Mouse (Mus musculus) urinary bladder, postnatal 4 days (tissue): Measurements from ENCODE around the gene Gm5622.
"Not testable (repeated sequence)": the region's sequence is repeated elsewhere in the genome, so short reads cannot be mapped to it uniquely, and the experiment has no call there.

ENCODE experiments used
- DNase-seq, 2 experiments: peaks; one replicate each; pipeline ENCODE4 v3.0.0; 2021 to 2022; ENCODE audit warnings: low spot score in 2 of 2

Gm5622 gene

DNA sequence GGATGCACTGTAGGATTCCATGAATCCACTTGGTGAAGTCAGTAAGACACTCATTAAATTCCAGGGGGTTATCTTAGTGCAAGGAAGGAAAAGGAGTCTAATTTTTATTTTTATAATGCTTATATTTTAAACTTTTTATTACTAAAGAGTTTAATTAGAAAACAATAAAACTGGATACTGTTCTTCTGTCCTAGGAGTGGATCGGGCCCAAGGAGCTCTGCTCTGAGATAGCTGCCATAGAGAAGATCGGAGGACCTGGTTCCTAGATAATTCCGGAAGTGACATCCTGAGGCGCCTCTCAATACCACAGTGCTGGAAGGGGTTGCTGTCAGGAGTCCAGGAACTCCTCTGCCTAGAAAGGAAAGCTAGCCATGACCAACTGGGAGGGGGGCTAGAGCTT lies at the start of gene Gm5622:
Gene Gm5622 (plus strand): TSS at position 301 of the 400 bp plus-strand sequence.
- no peak for DNase-seq

DNA sequence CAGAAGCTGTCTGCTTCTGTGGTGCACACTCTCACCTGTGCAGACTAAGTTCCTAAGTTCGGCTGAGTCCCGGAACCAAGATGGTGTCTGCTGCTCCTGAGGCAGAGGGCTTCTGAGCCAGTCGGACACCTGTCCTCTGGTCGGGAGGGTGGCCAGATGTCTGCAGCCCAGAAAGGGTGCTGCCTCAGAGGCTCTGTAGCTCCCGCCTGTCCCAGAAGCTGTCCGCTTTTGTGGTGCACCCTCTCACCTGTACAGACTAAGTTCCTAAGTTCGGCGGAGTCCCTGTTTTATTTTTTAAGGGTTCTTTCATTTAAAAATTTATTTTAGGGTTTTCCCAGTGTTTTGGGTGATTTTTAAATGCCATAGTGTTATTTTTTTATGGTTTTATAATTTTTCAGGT lies 45.2 kb upstream of the Gm5622 start:
- no peak for DNase-seq

DNA sequence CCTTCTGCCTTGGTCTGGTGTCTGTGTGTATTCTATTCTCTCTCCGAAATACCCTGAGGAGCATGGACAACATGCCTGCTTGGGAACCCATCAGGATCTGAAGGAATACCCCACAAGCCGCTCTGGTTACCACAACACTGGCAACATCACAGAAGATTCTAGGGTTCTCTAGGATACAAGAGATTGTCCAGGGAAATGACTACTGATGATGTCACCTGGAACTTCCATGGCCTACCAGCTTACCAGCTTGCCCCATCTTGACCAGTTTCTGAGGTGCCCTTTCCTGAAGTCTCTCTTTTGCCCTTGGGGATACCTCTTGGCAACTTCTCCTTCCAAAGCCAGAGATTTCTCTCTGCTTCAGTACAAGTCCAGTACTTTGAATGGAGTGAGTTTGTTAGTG lies 21.4 kb downstream of the Gm5622 start, which contains the start of gene Gm17175:
Gene Gm17175 (minus strand): TSS at position 101 of the 400 bp plus-strand sequence.
- DNase-seq = not testable (repeated sequence)

DNA sequence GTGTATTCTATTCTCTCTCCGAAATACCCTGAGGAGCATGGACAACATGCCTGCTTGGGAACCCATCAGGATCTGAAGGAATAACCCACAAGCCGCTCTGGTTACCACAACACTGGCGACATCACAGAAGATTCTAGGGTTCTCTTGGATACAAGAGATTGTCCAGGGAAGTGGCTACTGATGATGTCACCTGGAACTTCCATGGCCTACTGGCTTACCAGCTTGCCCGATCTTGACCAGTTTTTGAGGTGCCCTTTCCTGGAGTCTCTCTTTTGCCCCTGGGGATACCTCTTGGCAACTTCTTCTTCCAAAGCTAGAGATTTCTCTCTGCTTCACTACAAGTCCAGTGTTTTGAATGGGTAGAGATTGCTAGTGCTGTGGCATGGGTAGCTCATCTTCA lies 39.4 kb downstream of the Gm5622 start, which contains the start of gene Gm17174:
Gene Gm17174 (minus strand): TSS at position 101 of the 400 bp plus-strand sequence.
- not testable (repeated sequence) for DNase-seq

DNA sequence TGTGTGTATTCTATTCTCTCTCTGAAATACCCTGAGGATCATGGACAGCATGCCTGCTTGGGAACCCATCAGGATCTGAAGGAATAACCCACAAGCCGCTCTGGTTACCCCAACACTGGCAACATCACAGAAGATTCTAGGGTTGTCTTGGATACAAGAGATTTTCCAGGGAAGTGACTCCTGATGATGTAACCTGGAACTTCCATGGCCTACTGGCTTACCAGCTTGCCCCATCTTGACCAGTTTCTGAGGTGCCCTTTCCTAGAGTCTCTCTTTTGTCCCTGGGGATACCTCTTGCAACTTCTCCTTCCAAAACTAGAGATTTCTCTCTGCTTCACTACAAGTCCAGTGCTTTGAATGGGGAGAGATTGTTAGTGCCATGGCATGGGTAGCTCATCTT lies 58.6 kb downstream of the Gm5622 start, which contains the start of gene Gm17078:
Gene Gm17078 (minus strand): TSS at position 101 of the 400 bp plus-strand sequence.
- no peak for DNase-seq

DNA sequence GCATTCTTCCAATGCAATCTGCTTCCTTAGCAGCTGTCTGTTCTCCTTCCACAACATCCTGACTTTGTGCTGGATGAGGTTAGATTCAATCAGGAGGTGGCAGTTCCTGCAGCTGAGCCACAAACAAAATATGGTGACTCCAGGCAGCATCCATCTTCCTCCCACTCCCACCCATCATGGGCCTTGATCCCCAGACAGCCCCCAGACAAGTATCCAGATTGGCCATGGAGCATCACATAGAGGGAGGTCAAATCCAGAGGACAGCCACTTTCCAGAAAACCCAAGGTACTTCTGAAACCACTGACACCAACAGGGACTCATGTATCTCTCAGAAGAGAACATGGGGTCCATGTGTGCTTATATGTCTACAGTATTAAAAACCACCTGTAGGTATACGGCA lies 79.8 kb downstream of the Gm5622 start:
- DNase-seq = peak; percentile 49 to 75

DNA sequence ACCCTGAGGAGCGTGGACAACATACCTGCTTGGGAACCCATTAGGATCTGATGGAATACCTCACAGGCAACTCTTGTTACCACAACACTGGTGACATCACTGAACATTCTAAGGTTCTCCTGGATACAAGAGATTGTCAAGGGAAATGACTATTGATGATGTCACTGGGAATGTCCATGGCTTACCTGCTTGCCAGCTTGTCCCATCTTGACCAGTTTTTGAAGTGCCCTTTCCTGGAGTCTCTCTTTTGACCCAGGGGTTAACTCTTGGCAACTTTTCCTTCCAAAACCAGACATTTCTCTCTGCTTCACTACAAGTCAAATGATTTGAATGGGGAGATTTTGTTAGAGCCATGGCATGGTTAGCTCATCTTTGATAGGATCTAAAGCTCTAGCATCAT lies 83.0 kb downstream of the Gm5622 start, which contains the start of gene Gm4181:
Gene Gm4181 (minus strand): TSS at position 101 of the 400 bp plus-strand sequence.
- DNase-seq = not testable (repeated sequence)

DNA sequence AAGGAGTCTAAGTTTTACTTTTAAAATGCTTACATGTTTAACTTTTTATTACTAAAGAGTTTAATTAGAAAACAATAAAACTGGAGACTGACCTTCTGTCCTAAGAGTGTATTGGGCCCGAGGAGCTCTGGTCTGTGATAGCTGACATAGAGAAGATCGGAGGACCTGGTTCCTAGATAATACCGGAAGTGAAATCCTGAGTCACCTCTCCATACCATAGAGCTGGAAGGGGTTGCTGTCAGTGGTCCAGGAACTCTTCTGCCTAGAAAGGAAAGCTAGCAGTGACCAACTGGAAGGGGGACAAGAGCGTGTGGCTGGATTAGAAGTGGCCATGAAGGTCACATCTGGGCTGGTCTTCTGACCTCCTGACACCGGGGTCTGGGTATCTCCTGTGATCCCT lies 124.7 kb downstream of the Gm5622 start:
- DNase-seq = no peak

DNA sequence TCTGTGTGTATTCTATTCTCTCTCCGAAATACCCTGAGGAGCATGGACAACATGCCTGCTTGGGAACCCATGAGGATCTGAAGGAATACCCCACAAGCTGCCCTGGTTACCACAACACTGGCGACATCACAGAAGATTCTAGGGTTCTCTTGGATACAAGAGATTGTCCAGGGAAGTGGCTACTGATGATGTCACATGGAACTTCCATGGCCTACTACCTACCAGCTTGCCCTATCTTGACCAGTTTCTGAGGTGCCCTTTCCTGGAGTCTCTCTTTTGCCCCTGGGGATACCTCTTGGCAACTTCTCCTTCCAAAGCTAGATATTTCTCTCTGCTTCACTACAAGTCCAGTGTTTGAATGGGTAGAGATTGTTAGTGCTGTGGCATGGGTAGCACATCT lies 142.8 kb downstream of the Gm5622 start, which contains the start of gene Gm17079:
Gene Gm17079 (minus strand): TSS at position 101 of the 400 bp plus-strand sequence.
- not testable (repeated sequence) for DNase-seq
